Mouse (Mus musculus) kidney, postnatal 36 days (tissue): ENCODE measurements around the gene Derl3.
"Not testable (repeated sequence)": the region's sequence is repeated elsewhere in the genome, so short reads cannot be mapped to it uniquely, and the experiment has no call there.

Experiments
- DNase-seq, 2 experiments: peaks; one replicate each; pipeline ENCODE4 v3.0.0; 2021 to 2022; ENCODE audit warnings: mixed read lengths in 2 of 2

Gene Derl3

DNA sequence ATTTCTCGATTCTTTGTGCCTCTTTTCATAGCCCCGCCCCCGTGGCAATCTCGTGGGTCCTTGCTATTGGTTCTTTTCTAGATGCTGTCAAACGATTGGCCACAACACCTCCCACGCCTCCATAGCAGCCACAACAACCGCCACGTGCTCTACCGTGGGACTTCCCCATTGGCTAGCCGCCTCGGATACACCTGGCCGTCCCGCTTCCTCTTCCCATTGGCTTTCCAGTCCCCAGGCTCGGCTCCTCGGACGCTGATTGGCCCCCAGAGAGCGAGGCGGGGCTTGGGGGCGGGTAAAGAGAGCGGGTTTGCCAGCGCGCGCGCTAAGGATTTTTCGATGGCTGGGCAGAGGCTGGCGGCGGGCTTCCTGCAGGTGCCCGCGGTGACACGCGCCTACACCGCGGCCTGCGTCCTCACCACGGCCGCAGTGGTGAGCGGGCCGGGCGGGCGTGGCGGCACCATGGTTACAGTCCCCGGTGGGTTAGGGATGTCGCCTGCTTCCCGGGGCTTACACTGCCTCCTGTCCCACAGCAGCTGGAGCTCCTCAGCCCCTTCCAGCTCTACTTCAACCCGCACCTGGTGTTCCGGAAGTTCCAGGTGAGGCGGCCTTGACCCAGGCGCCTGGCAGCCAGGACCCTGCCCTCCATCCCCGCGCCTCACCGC is at the start of gene Derl3:
Derl3 (plus strand) TSS at position 325 of the 662 bp plus-strand sequence.
- peak; percentile 96 to 98 for DNase-seq

DNA sequence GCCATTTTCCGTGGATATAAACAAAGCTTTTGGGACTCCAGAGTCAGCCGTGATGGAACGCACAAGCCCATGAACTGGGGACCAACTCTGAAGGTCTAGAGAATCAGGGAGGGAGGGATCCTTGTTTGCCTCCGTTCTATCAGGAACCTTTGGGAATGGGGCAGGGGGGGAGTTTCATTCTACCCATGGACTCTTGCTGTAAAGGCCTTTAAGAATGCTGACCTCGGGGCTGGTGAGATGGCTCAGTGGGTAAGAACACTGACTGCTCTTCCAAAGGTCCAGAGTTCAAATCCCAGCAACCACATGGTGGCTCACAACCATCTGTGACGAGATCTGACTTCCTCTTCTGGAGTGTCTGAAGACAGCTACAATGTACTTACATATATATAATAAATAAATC is 49.3 kb upstream of the Derl3 start:
- not testable (repeated sequence) for DNase-seq

DNA sequence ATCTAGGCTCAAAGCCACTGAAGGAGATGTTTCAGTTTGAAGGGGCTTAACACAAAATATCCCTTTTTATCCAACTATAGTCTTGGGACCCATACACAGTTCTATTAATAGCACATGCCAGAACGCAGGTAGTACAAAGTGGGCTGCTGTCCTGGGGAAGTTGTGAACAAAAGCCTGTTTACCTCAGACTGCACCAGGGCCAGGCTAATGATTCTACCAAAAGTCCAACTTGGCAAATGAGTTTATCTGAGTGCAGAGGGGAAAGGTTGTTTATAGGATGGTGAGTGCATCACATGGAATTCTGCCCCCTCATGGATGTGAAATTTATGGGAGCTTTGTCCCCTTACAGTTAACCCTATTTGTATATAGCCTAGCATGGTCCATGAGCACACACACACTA is 48.4 kb upstream of the Derl3 start:
- peak; percentile 28 to 44 for DNase-seq

DNA sequence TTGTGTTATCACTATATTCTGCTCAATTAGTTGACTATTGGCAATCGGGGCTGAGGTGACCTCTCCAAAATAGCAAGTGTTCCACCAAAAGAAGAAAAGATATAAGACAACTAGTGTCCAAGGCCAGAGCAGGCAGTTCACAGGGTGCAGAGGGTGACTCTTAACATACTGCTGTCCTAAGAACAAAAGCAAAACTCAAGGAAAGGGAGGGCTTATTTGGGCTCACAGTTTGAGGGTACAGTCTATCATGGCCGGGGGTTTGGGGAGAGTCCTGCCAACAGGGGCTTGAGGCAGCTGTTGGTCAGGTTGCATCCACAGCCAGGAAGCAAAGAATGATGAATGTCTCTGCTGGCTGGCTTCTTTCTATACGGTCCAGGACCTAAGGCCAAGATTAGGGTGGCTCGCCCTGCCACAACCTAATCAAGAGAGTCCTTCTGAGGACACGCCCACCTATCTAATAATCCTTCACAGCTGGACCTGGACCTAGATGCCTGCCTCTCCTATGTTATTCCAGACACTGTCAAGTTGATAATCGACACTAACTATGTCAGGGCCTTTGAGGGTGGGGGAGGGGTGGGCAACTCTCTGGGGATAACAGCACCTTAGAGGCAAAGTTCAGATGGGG is 47.8 kb upstream of the Derl3 start:
- no peak for DNase-seq

DNA sequence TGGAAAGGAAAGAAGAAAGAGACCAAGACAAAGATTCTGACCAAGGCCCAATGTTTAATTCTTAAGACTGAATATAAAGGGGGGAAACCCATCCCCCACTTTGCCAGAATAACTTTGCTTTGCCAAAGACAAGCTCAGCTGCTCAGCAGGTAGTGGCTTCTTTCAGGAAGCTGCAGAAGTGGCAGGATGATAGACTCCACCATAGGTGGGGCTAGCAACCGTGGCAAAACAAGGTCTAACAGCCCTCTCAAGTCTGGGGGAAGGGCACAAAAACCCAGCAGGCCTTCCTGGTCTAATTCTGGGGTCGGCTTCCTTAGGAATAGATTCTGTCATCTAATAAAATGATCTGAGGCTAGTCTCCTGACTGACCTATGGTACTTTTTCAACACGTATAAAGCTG is 44.8 kb upstream of the Derl3 start:
- DNase-seq: no peak

DNA sequence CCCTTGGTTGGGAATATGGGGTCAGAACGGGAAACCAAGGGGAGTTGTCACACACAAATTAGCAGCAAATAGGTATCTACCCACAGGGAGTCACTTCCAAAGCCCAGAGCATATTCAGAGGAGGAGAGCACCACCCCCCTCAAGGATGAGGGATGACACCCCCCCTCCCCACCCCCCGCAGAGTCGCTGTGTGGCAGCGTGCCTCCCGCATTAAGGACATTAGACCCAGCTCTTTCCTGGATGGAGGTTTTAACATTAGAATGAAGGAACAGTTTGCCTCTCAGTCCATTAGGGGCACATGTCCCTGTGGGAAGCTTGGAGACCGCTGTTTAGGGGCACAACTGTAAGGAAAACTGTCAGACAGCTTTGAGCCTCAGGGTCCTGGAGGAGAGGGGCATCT is 42.1 kb upstream of the Derl3 start:
- DNase-seq: no peak

DNA sequence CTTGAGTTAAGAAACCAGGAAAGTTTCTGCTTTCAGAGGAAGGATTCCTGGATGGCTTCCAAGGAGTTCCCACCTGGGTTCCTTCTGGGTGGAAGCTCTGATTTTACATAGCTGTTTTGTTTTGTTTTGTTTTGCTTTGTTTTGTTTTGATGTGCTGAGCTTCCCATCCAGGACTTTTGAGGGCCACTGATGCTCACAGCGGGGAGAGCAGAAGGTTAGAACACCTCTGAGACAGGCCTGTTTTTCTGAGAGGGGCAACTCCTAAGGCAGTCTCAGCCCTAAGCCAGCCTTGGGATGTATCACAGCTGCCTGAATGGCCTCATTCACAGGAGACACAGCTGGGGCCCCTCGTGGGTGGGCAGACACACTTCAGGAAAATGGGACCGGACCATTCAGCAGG is 41.5 kb upstream of the Derl3 start:
- DNase-seq: no peak

DNA sequence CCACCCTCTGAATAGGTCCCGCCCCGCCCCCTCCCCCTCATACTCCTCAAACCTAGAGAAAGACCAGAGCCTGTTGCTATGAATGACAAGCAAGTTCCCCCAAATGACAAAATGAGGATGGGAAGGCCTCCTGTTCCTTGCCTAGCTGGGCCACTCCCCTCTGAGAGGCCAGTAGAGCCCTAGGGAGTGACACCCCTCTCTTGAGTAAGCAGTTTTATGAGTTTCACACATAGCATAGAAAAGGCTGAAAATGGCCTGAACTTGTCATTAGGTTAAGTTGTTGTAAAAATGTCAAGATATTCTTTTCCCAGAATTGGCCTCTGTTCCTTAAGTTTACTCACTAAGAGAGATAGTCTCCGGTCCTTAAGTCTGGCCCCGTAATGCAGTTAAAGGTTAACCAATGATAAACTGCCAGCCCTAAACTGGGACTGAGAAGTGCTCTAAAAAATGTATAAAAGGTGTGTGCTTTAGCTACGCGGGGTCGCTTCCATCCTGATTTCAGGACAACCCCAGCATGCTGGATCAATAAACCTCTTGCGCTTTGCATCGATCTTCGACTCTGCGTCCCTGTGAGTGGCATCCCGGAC is 40.6 kb upstream of the Derl3 start:
- peak in 1 of 2 experiments; percentile 29 for DNase-seq

DNA sequence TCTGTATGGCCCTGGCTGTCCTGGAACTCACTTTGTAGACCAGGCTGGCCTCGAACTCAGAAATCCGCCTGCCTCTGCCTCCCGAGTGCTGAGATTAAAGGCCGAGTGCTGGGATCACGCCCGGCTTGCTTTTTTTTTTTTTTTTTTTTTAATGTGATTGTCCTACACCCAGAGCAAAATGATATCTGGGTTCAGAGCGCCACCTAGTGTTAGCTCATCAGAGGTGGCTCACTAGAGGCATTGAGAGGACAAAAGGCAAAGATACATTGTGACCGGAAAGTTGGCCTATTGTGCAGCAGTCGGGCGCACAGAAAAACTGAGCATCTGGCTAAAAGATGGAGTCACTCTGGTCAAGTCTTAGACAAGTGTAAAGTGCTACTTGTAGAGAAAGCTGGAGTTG is 39.8 kb upstream of the Derl3 start:
- DNase-seq: peak; percentile 89 to 94

DNA sequence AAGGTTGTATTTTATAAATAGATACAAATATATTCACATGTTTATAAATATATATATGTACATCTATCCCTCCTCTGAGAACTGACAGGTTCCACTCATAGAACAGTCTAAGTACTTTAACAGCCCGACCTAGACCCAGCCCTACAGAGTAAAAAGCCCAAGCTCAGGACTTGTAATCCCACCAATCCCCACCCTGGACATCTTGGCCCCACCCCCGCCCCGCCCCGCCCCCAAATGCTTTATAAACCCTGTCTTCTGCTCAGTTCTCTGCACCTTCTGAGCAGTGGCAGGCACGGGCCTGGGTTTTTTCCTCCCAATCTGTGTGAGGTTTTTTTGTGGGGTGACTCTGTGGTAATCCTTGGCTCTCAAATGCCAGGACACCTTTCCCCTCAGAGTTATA is 39.1 kb upstream of the Derl3 start:
- DNase-seq: no peak

DNA sequence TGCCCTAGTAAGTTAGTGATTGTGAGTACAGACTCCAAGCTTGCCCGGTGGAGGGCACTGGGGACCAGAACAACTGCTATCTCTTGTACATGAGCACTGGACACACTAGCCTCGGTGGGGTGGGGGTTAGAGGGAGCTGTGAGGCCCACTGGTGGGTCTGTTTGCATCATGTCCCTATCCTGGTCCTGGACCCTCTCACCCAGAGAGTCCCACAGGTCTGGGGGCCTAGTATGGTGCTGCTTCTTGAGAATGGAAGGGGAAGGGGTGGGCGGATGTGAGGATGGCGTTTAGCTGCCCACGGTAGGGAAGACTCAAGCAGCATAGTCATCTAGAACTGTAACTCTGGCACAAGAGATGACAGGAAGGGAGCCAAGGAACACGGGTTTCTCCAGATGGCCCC is 38.4 kb upstream of the Derl3 start:
- no peak for DNase-seq

DNA sequence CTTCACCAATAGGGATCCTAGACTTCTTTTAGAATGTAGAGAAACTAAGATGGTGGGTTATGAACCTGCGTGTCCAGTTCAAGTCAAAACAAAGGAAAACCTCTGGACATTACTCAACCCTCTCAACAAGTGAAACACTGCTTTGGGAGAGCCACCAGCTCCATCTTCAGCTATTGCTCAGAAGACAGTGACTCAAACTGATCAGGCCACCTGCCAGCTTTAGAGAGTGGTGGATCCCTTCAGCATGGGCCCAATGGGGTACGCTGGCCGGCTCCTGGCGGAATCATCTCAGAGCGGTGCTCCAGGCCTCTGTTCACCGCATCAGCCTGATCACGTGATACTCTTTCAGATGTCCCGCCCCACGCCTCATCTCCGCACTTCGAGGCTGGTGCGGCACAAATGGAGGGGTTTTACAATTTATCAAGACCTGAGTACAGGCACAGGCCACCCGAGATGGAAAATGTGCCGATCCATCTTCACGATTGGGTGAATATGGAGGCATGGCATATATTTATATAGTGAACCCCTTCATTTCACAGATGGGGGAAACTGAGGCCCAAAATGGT is 37.7 kb upstream of the Derl3 start:
- DNase-seq: no peak

DNA sequence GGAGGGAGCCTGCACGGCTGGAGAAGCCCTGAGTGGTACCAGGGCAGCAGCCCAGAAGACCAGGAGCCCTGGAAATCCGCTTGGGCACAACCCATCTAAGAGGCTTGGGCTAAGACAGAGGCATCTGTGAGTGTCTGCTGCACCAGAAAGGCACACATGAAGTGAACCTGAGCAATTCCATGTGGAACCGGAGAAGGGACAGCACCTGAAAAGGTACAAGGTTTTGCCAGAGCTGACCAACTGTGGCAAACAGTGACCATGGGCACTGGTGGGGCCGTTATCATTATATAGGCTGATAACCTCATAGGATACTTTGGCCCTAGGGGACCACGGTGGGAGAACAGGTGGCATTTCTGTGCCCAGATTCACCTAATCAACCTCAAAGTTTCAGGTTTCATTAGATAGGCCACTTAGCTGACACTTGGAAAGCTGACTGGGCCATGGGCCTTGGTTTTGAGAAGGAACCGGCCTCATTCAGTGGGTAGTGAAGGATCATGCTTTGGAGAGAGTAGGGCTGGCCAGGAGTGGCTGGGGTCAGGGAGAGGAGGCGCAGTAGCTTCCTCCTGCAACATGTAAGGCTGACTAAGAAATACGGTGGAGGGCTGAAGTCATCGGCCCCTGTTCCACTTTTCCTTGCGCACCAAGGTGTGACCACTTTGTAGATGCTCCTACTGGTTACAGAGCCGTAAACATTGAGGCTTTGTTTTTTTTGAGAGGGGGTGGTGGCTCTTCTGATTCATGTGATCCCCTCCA is 36.9 kb upstream of the Derl3 start:
- no peak for DNase-seq

DNA sequence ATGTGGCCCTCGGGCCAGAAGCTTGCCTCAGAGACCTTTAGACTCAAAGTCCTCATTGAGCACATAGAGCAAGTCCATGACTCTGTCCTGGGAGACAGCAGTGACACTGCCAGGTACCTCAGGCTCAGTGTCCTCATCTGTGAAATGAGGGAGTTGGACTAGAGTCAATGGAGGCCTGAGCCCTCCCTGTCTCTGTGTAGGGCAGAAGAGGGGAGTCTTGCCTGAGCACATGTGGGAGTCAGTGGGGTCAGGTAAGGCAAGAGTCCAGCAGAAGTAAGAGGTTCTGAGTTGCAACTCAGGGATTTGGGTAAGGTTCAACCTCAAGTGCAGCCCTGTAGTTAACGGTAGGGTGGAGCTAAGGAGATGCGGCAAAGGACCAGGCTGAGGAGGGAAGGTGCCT is 36.2 kb upstream of the Derl3 start:
- DNase-seq: no peak

DNA sequence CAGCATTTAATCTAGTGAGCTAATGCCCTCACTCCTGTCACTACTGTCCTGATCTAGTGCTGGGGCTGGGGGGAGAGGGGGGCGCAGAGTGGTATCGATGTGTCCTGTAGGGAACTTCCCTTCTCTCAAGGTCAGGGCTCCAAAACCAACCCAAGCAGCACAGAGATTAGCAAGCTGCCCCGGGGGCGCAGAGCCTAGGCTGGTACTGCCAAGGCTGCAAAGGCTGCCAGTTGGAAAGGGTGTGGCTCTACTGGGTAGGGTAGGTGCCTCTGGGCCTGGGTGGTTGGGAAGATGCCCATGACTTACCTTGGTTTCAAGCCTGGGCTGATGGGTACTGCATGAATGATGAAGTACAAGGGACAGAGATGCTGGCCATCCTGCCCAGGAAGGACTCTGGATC is 35.6 kb upstream of the Derl3 start:
- peak in 1 of 2 experiments; percentile 58 for DNase-seq

DNA sequence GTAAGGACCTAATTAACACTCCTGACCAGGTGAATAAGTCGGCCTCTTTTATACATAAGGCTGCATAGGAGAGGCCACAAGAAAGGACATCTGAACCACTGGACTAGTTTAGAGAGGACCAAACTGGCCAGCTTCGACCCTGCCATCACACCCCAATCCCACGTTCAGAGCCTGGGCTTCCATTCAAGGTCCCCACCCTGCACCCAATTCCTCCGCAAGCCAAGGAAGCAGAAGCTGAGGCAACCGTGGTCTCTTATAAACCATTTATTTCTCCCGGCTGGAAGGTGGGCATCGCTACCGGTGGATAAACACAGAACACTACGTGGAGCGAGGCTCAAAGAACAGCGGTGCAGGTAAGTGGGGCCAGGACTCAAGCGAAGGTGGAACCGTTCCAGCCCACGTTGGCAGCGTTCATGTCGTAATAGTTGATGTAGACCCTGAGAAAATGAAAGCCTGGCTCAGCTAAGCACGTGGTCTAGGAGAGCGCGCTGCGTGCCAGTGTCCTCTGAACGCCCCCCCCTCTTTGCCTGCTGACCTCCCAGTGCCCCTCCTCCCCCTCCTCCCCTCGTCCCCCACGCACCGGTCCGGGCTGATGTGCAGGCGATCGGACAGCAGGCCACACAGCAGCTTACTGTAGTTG is 34.0 kb upstream of the Derl3 start:
- peak in 1 of 2 experiments; percentile 46 for DNase-seq

DNA sequence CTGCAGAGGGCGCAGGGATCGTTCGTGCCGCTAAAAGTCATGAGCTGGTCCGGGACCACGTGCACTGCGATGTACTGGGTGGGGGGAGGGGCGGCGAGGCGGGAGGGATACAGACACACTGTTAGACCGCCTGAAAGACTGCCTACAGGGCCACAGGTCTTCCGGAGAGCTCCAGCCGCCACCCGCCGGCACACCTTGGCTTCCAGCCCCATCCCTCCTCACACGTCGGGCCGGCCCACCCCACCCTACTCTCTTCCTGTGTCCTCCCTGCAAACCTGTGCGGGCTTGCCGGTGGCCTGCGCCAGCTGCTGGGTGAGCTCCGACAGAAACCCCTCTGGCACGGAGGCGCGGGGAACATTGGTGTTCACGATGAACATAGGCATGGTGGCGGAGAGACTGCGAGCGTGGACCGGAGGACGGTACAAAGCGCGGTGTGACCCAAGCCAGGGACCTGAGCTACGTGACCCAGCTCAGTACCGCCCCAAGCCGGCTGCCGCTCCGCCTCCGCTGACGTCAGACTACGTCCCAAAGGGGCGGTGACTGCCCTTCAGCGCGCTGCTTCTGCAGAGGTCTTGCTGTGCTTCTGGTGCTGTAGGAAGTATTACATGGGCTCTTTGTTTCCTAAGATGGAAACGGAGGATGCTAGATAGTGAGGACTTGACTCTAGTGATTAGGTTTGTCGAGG is 33.3 kb upstream of the Derl3 start, which contains the start of gene Mif:
Mif (minus strand) TSS at position 455 of the 685 bp plus-strand sequence.
- peak; percentile 88 to 93 for DNase-seq

DNA sequence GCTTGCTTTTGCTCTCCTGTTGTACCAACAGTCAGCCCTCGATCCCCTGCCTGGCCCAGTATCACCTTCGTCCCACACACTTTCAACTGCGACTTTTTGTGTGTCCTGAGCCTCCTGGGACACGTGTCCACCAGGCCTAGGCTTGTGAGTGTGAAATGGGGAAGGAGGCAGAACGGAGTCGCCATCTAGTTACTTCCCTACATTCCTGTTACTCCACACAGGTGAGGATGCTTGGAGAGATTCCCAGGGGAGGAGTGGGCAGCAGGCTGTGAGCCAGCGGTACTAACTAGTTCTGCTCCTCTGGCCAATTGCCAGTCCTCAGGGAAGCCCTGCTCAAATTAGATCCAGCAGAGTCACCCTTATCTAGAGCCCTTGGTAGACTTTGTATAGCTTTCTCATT is 32.5 kb upstream of the Derl3 start:
- DNase-seq: no peak

DNA sequence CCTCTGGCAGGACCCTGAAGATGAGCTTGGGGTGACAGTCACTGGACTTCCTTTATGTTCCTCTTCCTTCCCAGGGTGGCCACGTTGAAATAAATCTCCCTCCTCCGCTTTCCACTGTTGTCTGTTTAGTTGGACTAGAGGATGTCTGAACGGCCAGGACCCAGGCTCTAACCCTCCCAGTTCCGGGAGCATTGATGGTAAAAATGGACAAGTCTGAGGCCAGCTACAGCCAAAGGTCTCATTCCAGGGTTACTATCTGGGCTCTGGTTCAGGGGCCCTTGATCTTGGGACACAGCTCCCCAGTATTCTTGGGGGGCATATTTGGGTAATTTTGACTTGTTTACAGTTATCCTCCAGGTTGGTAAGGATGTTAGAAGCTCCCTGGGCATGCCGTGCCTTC is 31.6 kb upstream of the Derl3 start:
- no peak for DNase-seq

DNA sequence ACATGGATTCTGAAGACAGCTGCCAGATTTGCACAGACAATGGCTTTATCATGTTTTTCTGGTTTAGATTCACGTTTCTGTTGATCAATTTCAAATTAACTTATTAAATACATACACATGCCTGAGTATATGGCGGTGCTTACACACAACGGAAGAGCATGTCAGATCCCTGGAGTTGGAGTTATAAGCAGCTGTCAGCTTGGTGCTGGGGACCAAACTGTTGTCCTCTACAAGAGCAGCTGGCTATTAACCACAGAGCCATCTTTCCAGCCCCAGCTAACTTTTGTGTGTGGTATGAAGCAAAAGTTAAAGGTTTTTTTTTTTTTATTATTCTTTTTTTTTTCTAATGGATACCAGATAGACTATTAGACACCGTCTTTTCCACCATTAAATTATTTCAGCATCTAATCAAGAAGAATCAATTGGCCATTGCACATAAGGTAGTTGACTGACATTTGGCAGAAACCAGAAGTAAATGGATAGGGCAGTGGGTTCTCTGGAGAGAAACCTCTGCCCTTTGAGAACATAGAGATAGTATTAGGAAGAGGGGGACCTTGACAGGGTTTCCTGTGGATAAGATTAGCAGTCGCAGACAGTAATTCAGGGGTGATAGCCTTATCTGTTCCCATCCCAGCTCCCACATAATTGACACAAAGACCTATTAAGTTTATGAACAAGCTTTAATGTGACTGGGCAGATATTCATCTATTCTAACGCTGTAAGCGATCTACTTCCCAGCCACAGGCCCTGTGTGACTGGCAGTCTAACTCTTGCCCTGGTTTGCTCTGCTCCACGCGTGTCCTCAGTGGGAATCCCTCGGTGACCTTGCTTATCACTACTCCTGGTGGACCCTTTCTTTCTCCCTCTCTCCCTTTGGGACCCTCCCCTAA is 20.9 kb upstream of the Derl3 start:
- no peak for DNase-seq

DNA sequence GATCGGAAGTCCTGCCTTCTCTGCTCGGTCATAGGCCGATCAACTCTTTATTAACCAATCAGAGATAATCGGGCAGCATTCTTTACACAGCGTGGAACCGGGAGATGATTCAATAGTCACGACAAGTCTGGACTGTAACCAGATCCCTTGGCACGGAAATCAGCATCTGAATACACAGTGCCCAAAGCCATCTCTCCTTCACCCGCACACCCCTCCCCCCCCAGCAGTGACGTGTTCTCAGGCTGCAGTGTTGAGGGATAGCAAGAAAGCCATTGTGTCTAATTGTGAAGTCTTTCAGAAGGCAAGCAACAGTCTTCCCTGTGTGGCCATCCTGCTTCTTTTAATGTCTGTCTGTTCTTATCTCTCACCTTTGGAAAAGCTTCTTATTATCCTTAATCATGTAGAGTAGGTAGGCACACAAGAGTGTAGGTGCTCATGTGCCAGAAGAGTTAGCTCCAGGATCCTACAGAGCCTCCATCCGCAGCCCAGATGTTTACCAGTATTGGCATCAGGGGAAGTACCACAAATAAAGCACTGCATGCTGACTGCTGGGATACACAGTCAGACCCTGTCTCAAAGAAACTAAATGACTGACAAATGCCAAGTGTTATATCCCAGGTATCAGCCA is 20.2 kb upstream of the Derl3 start:
- DNase-seq: peak; percentile 75 to 77
